Mouse (Mus musculus) kidney, postnatal 10 days (tissue): ENCODE measurements at regions not wholly inside any gene's neighbourhood (a gene's known extent, or its start where the extent isn't known, plus 50 kb on each side); places are given as distances from the start of the nearest gene placed in this dataset.
"Not testable (repeated sequence)": the region's sequence is repeated elsewhere in the genome, so short reads cannot be mapped to it uniquely, and the experiment has no call there.

ENCODE experiments used
- DNase-seq: peaks from one replicate; pipeline ENCODE4 v3.0.0; 2021; ENCODE audit warnings: mixed read lengths

DNA sequence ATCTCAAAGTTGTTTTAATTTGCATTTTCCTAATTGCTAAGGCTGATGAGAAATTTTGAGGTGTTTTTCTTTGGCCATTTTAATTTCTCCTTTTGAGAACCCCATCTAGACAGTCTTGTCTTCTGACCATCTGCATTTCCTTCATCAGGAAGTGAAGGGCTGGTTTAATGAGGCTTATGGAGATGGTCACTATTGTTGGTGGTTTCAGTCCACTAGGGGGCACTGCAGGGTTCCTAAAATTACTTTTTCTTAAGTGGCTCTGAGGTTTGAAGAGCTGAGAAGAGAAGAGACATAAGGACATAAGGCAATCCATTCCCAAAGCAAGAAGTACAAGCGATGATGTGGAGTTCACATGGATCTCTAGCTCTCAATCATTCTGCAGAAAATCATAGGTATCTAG lies 805.6 kb upstream of the Olfr1507 start:
- DNase-seq = not testable (repeated sequence)

DNA sequence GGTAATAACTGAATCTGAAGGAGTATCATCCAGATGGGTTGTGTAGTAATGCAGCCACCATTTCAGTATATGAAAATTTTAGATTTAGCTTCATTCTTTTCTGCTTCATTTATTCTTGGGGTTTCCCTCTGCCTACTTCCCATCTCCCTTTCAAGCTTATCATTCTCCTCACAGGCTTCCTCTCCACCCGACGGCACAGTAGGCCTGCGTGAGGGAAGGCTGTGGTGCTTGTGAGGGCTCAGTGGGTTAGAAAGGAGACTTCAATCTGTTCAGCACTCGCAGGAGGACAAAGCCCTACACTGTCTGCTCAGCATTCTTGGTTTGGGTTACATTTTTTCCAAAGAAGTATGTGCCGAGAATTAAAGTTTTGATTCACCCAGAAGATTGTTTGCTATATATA lies 804.2 kb upstream of the Olfr1507 start:
- not testable (repeated sequence) for DNase-seq

DNA sequence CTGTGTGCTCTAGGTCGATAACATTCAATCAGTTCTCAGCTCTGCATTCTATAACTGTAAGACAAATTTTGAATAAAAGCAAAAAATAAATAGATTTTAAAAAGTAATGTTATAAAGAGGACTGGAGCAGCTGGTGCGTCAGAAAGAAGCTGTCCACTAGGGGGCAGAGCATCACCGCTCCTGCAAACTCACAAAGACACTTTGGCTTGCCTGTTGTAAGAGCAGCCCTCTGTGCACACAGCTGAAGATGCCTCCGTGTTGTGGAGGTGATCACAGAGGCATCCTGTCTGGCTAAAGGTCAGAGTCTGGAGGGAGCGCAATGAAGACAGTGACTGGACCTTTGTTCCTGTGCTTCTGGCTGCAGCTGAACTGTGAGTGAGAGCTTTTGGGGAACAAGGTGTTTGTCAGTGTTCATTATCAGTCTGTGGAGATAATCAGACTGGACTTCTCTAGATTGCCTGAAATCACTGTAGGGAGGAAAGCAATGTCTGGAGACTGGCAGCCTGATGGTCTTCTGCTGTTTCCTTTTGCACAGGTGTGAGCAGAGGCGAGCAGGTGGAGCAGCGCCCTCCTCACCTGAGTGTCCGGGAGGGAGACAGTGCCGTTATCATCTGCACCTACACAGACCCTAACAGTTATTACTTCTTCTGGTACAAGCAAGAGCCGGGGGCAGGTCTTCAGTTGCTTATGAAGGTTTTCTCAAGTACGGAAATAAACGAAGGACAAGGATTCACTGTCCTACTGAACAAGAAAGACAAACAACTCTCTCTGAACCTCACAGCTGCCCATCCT lies 788.0 kb upstream of the Olfr1507 start:
- DNase-seq = not testable (repeated sequence)

DNA sequence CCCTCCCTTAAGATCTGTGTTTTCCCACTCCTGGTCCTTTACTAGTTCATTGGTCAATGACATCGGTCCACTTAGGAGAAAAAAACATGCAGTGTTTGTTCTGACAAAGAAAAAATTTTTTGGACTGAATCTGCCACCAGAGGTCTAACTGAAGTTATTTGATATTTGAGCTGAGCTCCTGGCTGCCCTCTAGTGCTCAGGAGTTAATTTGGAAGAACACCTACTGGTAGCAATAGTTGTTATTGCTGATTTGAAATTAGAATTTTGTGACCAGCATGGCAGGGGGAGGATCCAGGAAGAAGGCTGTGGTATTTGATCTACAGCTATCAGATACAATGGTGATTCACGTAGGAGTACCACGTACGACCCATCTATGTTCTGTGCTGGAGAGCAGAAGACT lies 777.7 kb upstream of the Olfr1507 start:
- DNase-seq = not testable (repeated sequence)

DNA sequence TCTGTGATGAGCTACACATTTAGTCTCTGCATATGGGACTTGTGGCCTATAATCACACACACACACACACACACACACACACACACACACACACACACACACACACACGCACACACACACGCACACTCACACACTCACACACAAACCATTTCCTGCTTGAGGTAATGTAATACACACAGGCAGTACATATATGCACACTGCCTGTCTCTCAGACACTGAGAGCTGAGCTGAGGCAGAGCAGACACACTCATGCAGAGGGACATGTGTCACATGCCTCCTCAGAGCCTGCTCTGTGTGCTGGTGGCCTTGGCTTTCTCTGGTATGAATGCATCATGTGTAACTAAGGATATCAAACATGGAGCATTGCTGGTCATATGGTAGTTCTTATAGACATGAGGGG lies 772.1 kb upstream of the Olfr1507 start:
- DNase-seq = not testable (repeated sequence)

DNA sequence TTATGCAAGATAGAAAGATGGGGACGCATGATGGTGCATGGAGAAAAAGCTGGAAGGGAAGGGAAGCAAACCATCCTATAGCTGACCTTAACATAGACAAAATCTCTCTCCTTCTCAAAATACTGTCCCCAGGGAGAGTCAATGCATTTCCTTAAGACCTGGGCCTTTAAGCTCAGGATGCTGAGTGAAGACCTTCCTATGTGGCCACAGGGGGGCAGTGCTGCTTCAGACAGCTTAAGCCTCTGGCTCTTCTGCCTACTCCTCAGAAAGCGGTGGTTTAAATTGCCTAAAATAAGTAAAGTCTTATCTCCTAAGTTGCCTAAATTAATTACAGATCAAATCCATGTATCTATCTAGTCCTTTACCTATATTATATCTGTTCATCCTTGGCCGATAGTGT lies 760.4 kb upstream of the Olfr1507 start:
- DNase-seq = not testable (repeated sequence)

DNA sequence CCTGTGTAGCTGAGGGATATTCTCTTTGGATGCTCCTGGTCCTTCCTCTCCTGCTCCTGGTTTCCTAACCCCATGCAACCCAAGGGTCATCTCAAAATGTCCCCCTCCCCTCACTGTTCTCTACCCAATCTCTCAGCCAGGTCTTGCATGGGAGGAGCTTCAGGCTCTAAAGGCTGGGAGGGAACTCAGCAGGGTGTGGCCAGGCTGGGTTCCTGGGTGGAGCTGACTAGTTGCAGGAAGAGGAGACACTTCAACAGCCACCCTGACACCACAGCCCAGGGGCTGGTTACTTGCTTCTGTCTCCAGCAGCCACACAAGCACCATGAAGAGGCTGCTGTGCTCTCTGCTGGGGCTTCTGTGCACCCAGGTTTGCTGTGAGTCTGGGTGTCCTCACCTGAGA lies 757.9 kb upstream of the Olfr1507 start:
- not testable (repeated sequence) for DNase-seq

DNA sequence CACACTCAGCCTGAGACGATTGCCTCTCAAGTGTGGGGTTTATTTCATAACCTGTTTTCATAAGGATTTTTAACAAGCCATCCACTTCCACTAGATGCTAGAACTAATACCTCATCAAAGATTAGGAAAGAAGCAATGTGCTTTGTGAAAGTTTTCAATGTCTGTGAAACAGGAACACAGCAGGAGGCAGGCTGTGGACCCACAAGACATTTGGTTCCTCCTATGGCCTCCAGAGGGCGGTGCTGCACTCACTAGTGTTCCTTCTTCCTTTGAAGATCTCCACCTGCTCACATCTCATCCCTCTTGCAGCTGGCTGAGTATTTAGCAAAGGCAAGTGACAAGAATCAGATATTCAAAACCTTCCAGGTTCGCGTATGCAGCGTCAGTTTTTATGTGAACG lies 735.6 kb upstream of the Olfr1507 start:
- DNase-seq = not testable (repeated sequence)

DNA sequence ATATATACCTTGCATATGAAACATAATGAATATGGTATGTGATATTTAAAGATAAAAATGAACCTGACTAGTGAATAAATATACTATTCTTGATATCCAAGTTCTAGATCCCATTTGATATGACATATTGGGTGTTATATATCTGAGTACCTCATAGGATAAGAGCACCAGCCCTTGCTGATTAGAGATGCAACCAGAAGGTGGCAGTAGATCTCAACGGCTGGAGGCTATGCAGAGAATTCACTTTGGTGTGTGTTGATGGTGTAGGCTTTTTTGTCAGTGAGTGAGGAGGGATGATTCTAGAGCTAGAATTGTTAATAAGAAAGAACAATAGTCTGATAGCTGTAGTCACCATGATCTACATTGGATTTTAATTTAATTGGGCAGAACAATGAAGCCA lies 729.2 kb upstream of the Olfr1507 start:
- DNase-seq = not testable (repeated sequence)

DNA sequence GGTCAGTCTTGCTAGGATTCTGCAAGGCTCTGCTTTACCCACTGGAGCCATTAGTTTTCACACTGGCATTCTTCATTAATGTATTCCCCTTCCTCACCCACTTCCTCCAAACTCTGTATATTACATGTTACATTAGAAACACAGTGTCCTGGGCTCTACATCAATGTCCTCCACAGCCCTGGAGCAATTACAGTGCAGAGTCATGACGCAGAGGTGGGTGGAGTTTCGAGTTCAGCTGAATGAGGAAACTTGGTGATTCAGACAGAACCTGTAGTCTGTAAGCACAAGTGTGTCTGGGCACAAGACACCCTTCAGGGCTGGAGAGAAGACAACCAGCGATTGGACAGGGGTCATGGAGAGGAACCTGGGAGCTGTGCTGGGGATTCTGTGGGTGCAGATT lies 715.0 kb upstream of the Olfr1507 start:
- DNase-seq = not testable (repeated sequence)

DNA sequence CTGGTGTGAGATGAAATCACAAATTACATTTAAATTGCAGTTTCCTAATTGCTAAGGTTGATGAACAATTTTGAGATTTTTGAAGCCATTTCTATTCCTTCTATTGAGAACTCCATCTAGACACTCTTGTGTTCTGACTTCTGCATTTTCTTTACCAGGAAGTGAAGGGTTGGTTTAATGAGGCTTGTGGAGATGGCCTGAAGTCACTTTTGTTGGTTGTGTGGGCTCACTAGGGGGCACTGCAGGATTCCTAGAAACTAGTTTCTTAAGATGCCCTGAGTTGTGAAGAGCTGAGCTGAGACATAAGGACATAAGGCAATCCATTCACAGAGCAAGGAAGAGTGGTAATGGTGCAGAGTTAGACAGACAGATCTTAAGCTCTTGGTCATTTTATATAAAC lies 713.7 kb upstream of the Olfr1507 start:
- DNase-seq = not testable (repeated sequence)

DNA sequence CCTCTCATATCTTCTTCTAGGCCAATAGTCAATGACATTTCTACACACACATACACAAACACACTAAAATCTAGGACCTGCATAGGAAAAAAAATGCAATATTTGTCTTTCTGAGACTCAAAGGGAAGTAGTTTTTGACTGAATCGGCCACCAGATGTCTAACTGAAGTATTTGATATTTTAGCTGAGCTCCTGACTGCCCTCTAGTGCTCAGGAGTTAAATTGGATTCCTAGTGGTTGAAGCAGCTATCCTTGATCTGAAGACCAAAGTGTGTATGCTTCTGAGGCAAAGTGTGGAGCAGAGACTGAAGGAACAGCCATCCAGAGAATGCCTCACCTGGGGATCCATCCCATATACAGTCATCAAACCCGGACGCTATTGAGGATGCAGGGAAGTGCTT lies 695.4 kb upstream of the Olfr1507 start:
- not testable (repeated sequence) for DNase-seq

DNA sequence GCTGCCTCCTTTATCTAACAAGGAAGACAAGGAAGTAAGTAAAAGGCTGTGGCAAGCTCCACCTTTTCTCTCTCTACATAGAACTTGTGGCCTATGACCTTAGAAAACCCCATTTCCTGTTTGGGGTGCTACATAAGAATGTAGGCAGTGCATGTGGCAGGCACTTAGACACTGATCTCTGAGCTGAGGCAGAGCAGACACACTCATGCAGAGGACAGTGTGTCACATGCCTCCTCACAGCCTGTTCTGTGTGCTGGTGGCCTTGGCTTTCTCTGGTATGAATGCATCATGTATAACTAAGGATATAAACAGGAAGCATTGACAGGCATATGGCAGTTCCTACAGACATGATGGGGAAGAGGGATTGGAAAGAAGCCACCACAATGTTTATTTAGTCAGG lies 678.5 kb upstream of the Olfr1507 start:
- not testable (repeated sequence) for DNase-seq

DNA sequence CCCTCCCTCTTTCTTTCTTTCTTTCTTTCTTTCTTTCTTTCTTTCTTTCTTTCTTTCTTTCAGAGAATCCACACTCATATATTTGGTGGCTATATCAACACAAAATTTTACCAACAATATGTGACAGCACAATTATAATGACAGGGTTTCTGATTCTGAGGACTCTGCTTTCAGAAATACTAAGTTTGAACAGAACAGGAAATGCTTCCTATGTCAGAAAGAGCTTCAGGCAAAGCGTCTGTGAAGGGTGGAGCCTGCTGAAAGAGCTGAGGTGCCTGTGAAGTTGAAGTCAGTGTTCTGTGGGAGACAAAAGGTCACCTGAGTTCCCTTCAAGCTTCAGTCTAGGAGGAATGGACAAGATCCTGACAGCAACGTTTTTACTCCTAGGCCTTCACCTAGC lies 670.8 kb upstream of the Olfr1507 start:
- DNase-seq = not testable (repeated sequence)

DNA sequence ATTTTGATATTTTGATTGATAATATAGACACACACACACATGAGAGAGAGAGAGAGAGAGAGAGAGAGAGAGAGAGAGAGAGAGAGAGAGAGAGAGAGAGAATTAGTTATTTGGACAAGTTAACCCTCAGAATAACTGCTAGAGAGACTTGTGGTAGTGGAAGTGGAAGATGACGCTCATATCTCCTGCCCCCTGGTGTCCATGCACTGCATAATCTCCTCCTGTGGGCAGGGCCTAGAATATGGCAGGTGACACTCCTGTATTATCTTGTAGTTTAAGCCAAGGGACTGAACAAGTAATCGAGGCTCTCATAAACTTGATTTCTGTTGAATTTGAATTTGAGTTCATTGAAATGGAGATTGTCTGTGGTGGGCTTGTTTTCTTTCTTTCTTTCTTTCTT lies 663.5 kb upstream of the Olfr1507 start:
- not testable (repeated sequence) for DNase-seq

DNA sequence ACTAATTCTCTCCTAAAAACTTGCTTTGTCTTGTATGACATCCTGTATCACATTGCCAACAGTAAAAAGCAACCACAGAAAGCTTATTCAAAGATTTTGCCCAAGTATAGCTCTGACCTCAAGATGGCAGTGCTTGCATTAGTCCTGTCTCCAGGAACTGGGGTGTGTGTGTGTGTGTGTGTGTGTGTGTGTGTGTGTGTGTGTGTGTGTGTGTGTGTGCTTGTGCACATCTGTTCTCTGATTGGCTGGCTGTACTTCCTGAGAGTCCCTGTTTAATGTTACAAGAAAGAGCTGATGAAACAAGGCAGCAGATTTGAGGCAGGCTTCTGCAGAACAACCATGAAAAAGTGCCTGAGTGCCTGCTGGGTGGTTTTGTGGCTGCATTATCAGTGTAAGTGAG lies 639.2 kb upstream of the Olfr1507 start:
- peak; percentile 10 for DNase-seq

DNA sequence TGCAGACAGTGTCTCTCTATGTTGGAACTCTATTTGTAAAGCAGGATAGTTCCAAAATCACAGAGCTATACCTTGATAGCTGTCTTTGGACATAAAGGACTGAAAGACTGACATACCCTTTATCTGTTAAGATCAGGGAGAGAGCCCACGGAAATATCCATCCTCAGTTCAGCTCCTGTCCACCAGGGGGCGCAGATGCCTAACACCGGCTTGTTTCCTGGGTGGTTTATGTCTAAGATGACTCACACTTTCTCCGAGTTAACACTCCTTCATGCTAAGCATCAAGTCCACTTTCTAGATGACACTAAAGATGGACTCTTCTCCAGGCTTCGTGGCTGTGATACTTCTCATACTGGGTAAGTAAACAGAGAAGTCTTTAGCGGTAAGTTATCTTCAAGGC lies 636.8 kb upstream of the Olfr1507 start:
- peak; percentile 30 for DNase-seq

DNA sequence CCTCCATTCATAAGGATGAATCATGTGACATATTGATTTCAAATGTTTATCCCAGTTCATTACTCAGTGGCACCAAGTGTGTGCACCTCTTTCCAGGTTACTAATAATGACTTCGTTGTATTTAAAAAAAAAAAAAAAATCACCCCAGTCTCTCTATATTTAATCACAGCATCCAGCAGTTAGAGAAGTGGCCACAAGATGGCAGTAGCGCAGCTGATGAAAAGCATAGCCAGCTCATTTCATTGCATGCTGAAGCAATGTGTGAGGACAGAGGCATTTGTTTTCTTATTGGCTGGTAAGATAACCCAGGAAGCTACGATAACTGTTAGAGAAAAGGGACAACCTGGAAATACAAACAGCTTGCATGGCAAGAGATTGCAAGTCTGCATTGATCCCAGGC lies 626.2 kb upstream of the Olfr1507 start:
- peak; percentile 48 for DNase-seq

DNA sequence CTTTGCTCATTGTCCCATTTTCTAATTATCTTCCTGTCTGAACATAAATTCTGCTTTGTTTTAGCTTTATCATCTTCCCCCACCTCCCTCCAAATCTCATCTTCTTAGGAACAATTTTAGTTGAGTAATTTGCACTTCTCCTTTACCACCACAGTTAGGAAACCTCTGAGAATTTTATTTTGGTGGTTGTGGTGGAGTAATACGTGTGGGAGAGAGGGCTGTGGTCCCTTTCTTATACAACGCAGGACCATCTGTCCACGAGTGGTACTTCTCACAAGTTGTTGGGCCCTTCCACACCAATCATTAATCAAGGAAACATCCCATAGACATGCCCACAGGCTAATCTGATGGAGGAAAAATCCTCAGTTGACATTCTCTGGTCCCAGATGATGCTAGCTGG lies 614.2 kb upstream of the Olfr1507 start:
- DNase-seq = not testable (repeated sequence)

DNA sequence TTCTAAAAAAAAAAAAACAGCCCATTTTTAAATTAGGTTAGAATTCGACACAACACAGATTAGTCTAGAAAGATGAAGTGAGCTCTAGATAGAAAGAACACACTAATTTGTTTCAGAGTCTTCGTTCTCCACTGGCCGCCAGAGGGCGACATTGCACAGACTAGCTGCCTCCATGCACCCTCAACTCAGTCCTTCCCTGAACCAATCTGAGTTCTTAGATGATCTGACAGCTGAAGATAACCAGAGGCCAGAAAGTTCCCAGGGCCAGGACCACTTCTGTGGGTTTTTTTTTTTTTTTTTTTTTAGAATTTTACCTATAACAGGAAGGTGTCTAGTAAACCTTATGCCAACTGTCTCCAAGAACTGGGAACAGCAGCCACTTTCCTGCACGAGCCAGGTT lies 605.8 kb upstream of the Olfr1507 start:
- DNase-seq = peak; percentile 6

DNA sequence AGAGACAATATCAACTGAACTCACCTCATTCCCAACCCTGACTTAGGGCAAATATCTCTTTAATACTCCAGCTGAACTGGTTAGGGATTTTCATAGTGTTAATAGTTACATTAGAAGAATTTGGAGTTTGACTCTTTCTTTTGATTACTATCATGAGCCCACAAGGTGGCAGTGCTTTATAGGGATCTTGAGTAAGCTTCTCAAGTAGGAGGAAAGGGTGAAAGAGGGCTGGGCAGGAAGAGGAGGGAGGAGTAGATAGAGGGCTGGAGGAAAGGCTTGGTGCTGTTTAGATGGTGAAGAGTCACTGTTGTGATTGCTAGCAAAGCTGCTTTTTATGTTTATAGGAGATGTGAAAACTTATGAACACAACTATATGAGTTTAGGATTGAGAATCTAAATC lies 595.4 kb upstream of the Olfr1507 start:
- DNase-seq = not testable (repeated sequence)

DNA sequence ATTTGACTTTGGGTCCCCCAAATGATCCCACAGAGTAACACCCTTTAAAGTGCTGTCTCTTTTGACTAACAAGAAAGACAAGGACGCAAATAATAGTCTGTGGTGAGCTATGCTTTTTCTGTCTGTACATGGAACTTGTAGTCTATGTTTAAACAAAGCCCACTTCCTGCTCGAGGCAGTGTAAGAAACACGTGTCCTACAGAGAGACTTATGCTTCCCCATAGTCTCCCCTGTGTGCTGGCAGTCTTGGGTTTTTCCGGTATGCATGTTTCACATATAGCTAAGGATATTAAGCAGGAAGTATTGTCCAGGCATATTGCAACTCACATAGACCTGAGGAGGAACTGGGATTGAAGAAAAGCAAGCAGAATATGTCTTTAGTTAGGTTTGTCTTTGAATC lies 586.3 kb upstream of the Olfr1507 start:
- DNase-seq = not testable (repeated sequence)

DNA sequence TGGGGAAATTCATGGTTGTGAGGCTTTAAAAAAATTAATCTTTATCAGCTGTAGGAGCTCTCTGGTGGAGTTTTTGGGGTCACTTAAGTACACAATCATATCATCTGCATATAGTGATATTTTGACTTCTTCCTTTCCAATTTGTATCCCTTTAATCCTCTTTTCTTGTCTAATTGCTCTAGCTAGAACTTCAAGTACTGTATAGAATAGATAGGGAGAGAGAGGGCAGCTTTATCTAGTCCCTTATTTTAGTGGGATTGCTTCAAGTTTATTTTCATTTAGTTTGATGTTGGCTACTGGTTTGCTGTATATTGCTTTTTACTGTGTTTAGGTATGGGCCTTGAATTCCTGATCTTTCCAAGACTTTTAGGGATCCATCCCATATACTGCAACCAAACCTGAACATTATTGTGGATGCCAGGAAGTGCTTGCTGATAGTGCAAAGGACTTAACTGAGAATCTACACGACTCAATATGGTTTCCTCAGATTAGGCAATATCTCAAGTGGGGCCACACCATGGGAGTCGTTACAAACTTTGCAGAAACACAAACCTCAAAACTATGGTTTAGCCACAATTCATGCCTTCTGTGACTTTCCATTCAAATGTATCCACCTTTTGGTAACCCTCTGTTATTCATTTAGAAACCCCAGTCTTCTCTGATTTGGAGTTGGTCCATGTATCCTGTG lies 585.6 kb upstream of the Olfr1507 start:
- not testable (repeated sequence) for DNase-seq

DNA sequence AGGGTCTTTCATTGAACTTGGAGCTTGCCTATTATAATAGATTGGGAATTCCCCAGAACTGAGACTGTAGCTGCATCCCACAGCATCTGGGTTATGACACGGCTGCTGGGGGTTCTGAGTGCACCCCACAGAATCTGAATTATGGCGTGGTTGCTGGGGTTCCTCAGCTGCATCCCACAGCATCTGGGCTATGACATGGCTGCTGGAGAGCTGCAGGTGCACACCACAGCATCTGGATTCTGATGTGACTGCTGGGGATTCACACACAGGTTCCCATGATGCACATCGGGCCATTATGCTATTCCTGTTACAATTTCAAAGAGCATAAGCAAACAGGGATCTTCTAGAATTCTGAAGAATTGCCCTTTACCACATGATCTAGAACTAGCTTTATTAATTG lies 585.0 kb upstream of the Olfr1507 start:
- DNase-seq = not testable (repeated sequence)
